Mouse (Mus musculus) urinary bladder, postnatal 14 days (tissue): Measurements from ENCODE around the gene Zfp445.

Source experiments
- DNase-seq: peaks from one replicate; pipeline ENCODE4 v3.0.0; 2021; ENCODE audit warnings: low spot score

Gene Zfp445

GRCm38 (mm10) chr9:122836126-122836525, 29.7 kb downstream of the Zfp445 start:
- DNase-seq = peak; percentile 11

- no peak for DNase-seq
Observed at GRCm38 (mm10) chr9:122829826-122830380, 35.9 kb downstream of the Zfp445 start.

- DNase-seq = no peak
Observed at GRCm38 (mm10) chr9:122826743-122827142, 39.1 kb downstream of the Zfp445 start.

GRCm38 (mm10) chr9:122823374-122824017, 42.3 kb downstream of the Zfp445 start:
- no peak for DNase-seq

- DNase-seq = no peak
Observed at GRCm38 (mm10) chr9:122815239-122815851, 50.5 kb downstream of the Zfp445 start.

GRCm38 (mm10) chr9:122814775-122815174, 51.0 kb downstream of the Zfp445 start:
- no peak for DNase-seq

- no peak for DNase-seq
Observed at GRCm38 (mm10) chr9:122812386-122812785, 53.4 kb downstream of the Zfp445 start.

- DNase-seq = no peak
Observed at GRCm38 (mm10) chr9:122810212-122810611, 55.6 kb downstream of the Zfp445 start.

GRCm38 (mm10) chr9:122807186-122807585, 58.6 kb downstream of the Zfp445 start:
- DNase-seq = no peak

- no peak for DNase-seq
Observed at GRCm38 (mm10) chr9:122805845-122806341, 59.9 kb downstream of the Zfp445 start.

- DNase-seq = peak; percentile 93
Observed at GRCm38 (mm10) chr9:122805053-122805844, 60.6 kb downstream of the Zfp445 start, which contains the start of gene Tcaim. Tcaim (plus strand) TSS chr9:122805539.
